Mouse (Mus musculus) spleen, adult 12 weeks (tissue): ENCODE data around the gene H2-Eb1.

Source experiments
- DNase-seq: peaks from one replicate; pipeline ENCODE4 v3.0.0; 2022; ENCODE audit warnings: low spot score

Gene H2-Eb1

DNA sequence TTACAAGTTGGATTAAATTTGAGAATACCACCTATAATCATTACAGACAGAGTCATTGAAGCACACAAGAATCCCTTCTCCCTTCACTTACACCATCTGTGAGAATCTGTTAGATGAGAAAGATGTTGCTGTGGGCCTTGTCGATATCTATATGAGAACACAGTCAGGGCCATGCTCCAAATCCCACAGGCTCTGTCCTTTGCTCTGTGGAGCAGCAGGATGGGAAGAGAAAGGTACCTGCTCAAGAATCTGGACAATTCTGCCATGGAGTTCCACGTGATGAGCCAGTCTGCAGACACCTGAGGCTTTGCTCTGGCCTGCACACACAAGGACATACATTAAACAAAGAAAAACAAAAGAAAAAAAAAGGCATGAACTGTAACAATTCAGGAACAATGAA, 11.0 kb downstream of the H2-Eb1 start:
- DNase-seq, result no peak

DNA sequence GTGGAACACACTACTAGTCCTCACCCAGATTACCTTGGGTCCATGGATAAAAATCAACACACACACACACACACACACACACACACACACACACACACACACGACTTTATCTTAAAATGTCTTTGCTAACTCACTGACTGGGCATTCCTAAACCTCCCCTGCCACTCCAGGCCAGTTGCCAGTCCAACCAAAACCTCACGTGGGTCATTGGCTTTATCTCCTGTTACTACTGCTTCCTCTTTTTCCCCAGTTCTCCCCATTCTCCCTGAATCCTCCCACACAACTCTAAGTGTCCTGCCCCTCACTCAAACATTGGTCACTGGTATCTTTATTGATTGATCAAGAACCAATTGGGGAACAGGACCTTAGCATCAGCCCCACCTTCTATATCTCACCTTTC, 11.6 kb downstream of the H2-Eb1 start:
- DNase-seq, result no peak

DNA sequence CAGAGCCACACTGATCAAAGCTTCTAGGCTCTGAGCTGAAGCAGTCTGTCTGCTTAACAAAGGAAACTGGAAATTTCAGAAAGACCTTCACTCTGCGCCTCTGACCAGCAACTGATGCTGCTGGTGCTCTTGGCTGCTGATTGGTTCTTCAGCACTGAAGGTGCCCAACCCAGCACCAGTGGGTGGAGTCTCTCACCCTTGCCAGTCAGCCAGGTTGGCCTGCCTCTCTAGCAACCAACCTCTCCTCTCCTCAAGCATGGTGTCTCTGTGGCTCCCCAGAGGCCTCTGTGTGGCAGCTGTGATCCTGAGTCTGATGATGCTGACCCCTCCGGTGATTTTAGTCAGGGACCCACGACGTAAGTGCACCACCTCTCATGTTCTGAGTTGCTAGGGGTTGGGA, 19.8 kb downstream of the H2-Eb1 start, which contains the start of gene H2-Eb2:
H2-Eb2 (plus strand) TSS at position 230 of the 400 bp plus-strand sequence.
- DNase-seq, result peak; percentile 48

DNA sequence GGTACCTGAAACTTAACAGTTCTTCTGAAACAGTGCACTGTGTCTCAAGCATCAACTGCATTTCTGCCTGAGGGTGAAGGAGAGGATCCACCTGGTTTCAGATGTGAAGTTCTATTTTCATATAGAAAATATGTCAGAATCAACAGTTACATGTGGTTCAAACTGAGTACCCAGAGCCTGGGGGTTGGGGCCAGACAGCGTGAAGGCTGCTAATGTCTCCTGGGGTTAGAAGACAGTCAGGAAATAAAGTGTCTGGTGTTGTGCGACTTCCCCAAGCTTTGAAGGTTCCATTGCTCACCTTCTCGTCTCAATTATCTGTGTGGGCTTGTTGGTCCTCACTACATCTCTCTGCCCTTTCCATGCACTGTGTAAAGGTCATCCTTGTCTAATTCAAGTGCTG, 20.7 kb downstream of the H2-Eb1 start:
- DNase-seq, result no peak

DNA sequence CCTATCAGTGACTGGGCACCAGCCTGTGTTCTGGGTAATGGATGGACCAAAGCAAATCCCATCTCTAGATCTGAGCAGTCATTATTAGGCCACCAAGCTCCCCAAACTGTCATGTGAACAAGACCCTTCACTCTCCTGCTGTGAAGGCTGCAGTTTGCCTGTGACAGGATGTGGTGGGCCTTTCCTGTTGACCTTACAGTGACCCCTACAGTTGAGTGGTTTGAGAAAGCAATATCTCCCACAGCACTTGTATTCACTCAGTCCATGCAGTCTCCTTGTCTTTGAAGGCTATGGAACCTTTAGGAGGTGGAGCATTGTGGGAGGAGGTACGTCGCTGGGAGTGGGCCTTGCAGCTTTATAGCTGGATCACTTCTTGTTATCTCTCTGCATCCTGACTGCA, 24.1 kb downstream of the H2-Eb1 start:
- DNase-seq, result no peak

DNA sequence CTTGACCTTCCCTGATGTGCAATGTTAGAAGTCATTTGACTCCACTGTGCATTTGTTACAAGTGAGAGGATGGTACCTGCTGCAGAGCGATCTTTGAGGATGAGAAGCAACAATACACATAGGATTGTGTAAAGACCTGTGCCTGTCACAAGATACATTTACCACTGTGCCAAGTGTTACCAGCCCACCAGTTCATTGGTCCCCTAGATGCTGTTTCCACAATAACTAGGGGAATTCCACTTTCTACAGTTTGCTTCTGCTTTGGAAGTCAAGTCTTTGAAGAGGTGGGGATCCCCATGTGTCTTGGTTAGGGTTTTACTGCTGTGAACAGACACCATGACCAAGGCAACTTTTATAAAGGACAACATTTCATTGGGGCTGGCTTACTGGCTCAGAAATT, 25.5 kb downstream of the H2-Eb1 start:
- no peak for DNase-seq

DNA sequence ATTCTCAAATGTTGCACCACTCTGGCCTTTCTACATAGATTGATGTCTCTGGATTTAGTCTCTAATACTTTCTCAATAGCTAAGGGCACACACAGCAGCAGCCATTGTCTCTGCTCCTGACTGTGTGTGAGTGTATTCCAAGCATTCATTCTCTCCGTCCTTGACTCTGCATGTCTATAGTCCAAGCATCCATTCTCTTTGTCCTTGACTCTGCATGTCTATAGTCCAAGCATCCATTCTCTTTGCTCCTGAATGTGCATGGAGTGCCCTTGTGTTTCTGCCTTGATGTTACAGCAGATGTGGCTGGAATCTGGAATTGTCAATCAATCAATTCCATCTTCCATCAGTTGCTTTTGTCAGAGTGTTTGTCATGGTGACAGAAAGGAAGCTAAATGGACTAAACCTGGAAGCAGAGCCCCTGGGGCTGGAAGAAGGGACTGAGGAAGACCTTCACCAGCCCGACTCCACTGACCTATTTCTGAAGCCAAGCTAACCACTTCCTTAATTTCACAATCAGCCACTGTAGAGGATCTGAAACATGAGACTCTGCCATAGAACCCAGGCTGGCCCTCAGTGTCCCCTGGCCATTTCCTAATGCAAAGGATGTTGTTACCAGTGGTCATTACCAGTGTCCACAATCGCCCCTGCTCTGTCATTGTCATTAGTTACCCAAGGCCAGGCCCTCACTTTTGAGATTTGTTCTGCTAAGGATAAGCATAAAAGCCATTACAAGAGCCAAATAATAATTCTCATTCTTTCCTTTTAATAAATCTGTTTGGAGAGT, 35.1 kb downstream of the H2-Eb1 start:
- DNase-seq, result no peak

DNA sequence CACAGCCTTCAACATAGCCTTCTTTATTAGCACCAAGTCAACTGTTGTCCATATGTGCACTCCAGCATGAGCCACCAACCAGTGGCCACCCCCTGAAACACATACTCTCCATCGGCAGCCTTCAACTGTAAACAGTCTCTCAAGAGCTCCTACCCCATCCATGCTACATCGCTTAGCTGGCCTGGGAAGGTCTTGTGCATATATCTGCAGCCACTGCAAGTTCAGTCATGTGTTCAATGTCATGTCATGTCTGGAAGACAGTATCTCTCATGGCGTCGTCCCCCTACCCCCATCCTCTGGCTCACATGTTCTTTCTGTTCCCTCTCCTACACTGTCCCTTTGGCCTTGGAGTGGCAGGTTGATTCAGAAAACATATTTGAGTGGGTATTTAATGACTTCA, 39.2 kb downstream of the H2-Eb1 start:
- no peak for DNase-seq

DNA sequence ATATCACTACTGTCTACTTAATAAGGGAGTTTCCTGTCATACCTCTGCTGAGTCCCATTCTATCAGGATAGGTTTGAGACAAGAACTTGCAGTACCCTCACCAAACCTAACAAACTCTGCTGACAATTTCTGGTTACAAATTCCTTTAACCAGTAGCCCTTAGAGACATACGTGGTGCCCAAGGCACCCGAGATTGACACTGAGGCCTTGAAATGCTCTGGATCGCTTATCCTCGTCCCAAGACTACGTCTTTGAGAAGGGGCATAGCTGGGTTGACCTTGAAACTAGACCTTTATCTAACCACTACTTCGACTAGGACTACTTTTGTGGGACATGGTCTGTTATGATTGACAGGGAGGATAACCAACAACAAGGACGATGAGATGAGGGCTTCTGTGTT, 39.8 kb downstream of the H2-Eb1 start:
- DNase-seq, result no peak

DNA sequence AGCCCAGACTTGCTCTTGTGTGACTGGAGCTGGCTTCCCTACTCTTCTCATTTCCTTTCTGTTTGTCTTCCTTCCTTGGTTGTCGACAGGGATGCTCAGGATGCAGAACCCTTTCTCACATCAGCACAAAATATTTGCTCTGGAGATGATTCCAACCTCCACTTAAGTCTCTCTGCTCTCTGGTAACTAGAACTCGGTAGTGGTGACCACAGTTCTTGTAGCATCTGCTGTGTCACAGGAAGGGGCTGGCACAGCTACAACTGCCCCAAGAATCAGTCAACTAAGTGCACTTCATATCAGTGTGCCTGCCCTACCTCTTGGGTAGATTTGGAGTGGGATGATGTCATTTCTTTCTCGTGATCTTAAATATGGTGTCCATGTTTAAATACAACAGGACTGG, 40.4 kb downstream of the H2-Eb1 start:
- DNase-seq, result no peak

DNA sequence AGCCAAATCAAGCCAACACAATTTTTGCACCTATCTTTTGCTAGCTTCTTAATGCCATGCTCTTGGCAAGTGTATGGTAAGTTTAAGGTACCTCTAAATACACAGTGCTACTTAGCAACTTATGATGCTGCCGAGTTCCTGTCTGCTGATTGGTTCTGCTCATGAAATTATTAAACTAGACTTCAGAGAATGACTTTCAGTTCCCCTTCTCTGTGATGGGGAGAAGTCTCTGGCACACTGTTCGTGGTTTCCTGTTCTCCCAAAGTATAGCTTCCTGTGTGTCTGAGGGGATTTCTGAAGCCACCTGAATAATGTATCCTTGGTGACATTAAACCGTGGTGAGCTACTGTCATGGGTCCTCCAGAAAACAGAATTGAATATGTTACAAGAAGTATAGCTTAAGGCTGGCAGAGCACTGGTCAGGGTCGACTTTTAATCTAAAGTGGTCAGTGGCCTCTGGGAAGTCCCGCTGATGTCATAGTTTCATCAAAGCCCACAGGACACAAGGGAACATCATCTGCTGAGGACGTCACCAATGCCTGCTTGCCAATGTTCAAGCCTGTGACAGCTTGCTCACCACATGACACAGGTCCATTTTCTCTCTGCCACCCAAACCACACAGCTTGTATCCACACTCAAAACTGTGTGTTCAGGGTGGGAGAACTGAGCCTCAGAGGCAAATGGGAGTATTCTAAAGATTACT, 42.1 kb downstream of the H2-Eb1 start:
- peak; percentile 63 for DNase-seq

DNA sequence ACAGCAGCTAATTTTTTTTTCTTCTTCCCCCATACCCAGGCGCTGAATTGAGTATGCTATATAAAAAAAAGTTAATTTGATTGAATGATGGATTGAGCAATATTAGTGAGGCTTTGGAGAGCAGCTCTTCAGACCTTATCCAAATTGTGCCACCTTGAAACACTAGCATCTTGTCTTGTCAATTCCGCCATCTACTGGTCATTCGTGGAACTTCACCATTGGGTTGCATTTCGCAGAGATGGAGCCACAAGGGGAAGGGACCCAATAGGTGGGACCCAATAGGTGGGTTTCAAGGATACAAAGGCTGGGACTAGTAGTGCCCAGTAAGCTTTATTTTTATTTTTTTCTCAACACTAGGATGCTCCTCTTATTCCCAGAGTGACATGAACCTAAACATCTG, 43.8 kb downstream of the H2-Eb1 start:
- peak; percentile 62 for DNase-seq

DNA sequence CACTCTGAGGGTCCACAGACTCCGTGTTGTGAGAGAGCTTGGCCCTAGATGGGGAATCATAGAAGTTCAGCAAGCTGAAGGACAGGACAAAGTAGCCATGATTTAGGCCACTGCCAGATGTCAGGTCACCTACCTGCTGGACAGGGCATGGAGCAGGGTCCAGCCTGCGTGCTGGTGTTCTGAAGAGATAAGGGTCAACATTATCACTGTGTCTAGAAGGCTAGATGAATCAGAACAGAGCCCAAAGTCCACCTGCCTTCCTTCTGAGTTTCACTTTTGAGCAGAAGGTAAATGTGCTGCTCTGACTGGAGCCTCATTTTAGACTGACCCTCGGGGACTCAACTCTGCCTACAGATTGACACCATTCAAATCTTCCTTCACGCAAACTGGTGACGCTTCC, 48.9 kb downstream of the H2-Eb1 start, which contains the start of gene Btnl2:
Btnl2 (plus strand) TSS at position 284 of the 400 bp plus-strand sequence.
- no peak for DNase-seq

DNA sequence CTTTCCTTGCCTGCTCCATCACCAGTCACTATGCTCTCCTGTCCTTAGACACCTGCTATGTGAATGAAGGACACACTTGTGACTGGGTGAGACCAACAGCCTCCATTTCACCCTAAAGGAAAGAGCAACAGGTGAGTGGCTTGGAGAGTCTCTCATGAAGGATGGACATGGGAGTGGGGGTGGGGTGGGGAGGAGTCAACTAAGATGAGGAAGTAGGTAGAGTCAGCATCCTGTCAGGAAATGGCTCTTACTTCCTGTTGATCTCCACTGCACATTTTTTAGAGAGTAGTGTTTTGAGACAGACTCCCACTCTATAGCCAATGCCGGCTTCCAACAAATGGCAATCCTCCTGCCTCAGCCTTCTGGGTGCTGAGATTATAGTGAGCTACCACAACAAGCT, 49.3 kb downstream of the H2-Eb1 start:
- no peak for DNase-seq

DNA sequence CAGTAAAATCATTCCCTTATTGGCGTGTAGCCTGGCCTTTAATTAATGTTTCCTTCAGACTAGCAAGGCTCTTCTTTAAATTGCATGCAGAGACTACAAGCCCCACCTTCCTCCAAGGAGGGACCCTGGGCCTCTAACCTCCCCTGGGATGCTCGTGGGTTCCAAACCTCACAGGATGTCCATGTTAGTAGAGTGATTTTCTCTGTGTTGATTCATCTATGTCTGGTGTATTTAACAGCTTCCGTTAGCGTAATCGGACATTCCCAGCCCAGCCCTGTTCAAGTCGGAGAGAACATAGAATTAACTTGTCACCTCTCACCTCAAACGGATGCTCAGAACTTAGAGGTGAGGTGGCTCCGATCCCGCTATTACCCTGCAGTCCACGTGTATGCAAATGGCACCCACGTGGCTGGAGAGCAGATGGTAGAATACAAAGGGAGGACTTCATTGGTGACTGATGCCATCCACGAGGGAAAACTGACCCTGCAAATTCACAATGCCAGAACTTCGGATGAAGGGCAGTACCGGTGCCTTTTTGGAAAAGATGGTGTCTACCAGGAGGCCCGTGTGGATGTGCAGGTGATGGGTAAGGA, 57.4 kb downstream of the H2-Eb1 start:
- DNase-seq, result no peak

DNA sequence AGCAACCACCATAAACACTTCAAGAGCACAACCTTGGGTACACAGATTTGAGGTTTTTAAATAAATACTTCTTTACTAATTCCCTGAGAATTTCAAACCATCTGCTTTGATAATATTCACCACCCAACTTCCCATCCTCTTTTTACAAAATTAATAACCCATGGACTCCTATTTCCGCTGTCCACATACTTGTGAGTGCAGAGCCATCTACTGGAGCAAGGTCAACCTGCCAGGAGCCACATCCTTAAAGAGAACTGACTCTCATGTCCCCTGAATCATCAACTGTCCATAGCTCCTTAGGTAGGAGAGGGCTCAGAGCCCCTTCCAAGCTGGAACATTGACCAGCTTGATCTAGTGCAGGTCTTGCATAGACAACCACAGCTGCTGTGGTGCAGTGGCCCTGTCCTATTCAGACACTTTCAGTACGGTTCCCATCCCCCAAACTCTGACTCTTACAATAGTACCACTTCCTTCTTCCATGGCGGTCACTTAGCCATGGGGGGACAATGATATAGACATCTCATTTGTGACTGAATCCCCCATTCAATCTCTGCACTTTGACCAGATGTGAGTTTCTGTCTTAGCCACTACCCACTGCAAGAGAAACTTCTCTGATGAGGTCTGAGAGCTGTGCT, 58.1 kb downstream of the H2-Eb1 start:
- DNase-seq, result no peak

DNA sequence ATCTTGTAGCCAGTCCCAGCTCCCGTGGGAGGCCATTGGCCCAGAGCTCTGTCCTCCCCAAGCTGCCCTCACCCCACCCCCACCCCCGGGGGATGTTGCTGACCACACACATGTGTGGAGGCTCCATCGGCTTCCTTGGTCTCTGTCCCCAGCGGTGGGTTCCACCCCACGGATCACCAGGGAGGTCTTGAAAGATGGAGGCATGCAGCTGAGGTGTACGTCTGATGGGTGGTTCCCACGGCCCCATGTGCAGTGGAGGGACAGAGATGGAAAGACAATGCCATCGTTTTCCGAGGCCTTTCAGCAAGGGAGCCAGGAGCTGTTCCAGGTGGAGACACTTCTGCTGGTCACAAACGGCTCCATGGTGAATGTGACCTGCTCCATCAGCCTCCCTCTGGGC, 59.4 kb downstream of the H2-Eb1 start:
- no peak for DNase-seq
